Mouse (Mus musculus) liver, postnatal 0 days (tissue): ENCODE data around the gene Mark2.

Experiments
- CTCF ChIP-seq: sonication (generic); IDR thresholded peaks from 2 replicates; pipeline ENCODE4 v1.5.1; 2016; ENCODE audit warnings: antibody characterized with exemption, low read depth
- EP300 ChIP-seq: IDR thresholded peaks from 2 replicates; pipeline ENCODE4 v1.6.1; 2016; ENCODE audit warnings: antibody characterized with exemption, low read depth, mild to moderate bottlenecking

GRCm38 (mm10) chr19:7262592-7262991, 79.1 kb downstream of the Mark2 start:
- TF ChIP-seq EP300 (no peak), CTCF (no peak)
